Mouse (Mus musculus) heart, embryonic 11.5 days (tissue): Measurements from ENCODE around the gene Mmp3. TPM values are rescaled to one million over a fixed set of nuclear protein-coding genes. Genes with fewer than 3 reads are reported as not detected.

ENCODE experiments used
- polyA plus RNA-seq: library from polyadenylated mRNA; unstranded; fragments of >200 nt; fragmentation: Nextera tagmentation; extraction: Ambion mirVana; gene quantifications from 2 replicates; pipeline ENCODE4 v1.2.1, GENCODE M21; 2014

The Mmp3 gene
- polyA plus RNA-seq, 1 experiment from 2014 or later = not detected

Other genes starting within 250 kb of the Mmp3 start
- not detected in 2 replicates for gene Mmp13, start 173.3 kb upstream of the Mmp3 start, polyA plus RNA-seq
- gene Mmp12, start 101.4 kb upstream of the Mmp3 start, polyA plus RNA-seq = not detected in 2 replicates
- not detected in 2 replicates for gene Mmp1b, start 57.8 kb upstream of the Mmp3 start, polyA plus RNA-seq
- not detected in 2 replicates for gene Mmp10, start 56.5 kb downstream of the Mmp3 start, polyA plus RNA-seq
- not detected in 2 replicates for gene Mmp8, start 112.6 kb downstream of the Mmp3 start, polyA plus RNA-seq
- gene Mmp27, start 125.6 kb downstream of the Mmp3 start, polyA plus RNA-seq = not detected in 2 replicates
- gene Mmp20, start 182.4 kb downstream of the Mmp3 start, polyA plus RNA-seq = not detected in 2 replicates
- not detected in 2 replicates for gene Mmp7, start 246.3 kb downstream of the Mmp3 start, polyA plus RNA-seq